Mouse (Mus musculus): ENCODE results near the gene Sirt4.

Sirt4 gene

DNA sequence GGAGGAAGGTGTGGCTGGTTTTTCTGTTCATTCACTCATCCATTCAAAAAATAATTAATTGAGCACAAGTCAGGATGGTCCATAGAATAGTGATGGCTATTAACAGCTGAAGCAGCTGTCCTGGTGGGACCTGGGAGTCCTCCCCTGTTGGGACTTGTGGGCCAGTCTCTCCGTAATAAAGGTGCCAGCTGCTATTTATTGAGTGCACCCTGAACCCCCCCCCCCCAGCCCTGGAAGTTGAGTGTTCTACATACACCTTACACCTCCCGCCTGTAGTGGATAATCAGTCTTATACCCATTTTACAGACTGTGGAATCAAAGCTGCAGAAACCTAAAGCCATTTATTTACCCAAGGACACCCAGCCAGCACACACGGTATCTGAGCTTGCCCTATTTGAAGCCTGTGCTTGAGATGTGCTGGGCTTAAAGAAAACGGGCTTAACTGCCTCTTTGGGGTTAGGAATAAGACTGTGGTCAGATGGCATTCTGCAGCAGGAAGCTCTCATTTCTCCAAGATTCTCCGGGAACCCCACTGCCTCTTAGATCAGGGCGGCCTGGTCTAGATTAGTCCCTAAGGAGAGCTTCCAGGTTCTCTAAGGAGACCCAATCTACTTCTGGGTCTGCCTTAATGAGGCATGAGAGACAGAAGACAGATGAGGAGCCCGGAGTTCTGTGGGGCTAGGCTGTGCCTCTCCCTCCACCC lies 47.1 kb downstream of the Sirt4 start:
- ATAC-seq (ENCODE audit: insufficient number of reproducible peaks, low FRiP score, low TSS enrichment), result no peak

DNA sequence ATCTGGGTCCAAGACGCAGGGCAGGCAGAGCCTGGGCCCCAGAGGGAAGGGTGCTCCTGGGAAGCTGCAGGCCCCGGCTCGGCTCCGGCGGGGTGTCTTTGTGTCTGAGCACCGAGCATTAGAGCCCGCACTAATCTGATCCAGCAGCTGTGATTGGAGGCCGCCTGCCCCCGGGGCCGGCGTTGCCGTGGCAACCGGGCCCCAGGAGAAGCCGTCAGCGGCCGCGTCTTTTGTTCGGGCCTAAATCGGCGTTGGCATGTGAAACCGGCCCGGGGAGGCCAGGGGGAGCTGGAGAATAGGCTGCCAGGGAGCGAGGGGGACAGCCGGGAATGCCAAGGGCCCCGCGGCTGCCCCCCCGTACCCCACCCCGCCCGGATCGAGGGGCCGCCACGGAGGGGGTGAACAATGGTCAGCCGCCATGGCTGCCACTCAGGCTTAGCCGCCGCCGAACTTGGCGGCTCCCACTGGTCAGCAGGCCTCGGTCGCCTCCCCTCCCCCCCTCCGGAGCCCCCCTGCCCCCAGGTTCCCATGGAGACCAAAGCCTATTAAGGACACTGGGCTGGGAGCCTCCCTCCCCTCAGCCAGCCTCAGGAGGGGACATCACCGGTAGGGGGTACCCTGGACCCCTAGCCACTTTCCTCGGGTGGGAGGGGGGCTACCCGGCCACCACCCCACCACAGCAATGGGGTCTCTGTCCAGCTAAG lies 48.0 kb downstream of the Sirt4 start:
- ATAC-seq (ENCODE audit: insufficient number of reproducible peaks, low FRiP score, low TSS enrichment), result peak; percentile 74

DNA sequence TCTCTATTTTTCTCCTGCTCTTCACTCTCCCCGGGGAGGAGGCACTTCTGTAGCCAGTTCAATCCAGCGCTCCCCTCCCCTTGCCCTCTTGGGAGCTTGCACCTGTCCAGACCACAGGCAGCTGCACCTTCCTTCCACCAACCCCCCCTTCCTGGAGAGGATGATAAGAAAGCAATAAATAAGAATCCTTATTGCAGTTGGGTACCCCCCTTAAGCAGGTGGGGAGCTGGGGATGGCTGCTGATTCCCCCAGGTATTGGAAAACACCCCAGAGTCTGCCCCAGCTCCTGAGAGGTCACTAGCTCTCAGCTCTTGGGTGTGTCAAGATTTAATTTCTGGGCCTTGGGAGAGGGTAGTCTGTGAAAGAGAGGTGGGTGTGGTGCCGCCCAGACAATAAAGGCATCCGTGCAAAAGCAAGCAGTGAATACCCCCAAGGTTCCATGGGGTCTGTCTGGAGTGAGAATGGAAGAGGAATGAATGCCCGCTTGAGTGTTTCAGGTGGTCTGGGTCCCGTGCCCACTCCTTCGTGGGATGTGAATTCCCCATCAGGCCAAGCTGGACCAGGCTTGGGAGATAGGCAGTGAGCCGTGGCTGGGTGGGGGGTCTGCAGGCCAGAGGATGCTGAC lies 48.7 kb downstream of the Sirt4 start:
- no peak for ATAC-seq (ENCODE audit: insufficient number of reproducible peaks, low FRiP score, low TSS enrichment)

DNA sequence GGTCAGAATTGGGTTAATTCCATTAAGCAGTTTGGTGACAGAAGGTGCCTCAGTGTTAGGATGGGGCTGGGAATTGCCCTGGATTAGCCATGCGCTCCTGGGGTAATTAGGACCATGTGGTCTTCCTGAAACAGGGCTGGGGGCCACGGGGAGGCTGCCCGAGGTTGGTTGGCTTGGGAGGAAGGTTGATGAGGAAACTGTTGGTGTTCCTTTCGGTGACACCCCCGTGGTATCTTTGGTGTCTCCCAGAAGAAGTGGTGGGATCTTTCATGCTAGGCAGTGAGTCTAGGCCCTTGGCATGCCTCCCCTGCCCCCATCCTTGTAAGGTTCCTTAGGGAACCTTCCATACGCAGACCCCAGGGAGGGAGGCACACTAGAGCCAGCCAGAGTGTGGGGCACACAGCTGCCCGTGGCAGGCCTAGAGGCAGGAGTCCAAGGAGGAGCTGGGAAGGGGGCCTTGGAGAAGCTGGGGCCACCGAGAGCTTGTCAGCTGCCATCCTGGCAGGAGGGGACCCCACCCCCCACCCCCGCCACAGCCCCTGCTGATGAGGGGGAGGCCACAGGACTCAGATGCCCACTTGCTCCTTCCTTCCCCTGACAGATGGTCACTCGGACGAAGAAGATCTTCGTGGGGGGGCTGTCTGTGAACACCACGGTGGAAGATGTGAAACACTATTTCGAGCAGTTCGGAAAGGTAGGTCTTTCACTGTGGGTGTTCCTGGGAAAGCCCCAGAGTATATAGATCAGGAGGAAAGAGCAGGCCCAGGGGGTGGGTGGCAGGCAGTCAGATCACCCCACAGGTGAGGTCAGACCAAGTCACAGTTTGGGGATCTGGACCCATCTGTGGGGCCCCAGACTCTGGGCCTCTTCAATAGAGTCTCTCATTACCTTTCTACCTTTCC lies 49.4 kb downstream of the Sirt4 start:
- ATAC-seq (ENCODE audit: insufficient number of reproducible peaks, low FRiP score, low TSS enrichment), result no peak

DNA sequence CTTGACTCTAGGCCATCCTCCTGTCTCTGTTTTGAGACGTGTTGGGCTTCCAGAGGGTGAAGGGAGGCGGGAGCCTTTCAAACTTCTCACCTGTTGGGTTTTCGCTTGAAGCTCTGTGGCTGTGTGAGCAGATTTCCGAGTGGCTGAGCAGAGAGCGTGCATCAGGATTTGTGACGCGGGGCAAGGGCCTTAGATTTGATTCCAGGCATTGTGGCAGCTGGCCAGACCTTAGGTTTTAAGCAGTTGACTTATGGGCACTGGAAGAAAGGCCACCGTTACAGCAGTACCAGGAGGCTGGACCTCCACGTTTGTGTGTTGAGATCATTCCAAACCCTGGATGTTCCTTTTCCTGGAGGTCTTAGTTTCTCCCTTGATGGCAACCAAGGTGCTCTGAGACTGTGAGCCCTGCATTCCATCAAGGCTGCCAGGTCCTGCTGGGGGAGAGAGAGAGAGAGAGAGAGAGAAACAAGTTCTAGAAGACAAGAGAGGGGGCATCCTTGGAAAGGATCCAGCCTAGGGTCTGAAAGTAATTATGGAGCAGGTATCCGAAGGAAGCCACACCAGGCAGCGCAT lies 50.2 kb downstream of the Sirt4 start:
- no peak for ATAC-seq (ENCODE audit: insufficient number of reproducible peaks, low FRiP score, low TSS enrichment)

DNA sequence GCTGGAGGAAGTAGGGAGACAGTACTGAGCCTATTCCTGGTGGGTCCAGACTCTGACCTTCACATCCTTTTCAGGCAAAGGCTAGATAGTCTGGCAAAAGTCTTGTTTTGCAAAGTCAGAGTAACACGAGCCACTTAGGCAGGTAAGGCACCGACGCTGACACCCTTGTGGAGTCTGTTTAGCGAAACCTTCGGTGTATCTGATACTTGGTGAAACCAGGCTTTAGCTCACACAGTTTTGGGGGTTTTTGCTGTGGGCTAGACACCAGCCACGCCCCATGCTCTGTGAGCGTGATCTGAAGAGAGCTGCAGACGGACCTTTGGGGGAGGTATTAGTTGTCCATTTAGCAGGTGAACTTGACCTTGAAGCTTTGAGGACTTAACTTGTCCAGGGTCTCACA lies 51.3 kb downstream of the Sirt4 start:
- no peak for ATAC-seq (ENCODE audit: insufficient number of reproducible peaks, low FRiP score, low TSS enrichment)

DNA sequence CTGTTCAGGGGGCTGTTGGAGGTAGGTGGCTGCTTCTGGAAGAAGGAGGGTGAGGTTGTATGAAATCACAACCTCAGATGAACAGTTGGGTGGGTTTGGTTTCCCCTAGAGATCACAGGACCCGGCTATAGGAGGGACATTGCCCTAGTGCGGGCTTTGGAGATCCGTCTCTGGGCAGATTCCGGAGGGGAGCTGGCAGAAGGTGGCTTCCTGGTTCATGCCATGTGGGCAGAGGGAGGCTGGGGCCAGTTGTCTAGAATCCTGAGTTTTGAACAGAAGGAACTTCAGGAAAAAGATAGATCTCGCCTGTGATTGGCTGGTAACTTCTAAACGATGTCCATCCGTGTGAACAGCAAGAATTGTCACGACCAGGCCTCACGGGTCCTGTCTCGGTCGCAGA lies 52.1 kb downstream of the Sirt4 start:
- ATAC-seq (ENCODE audit: insufficient number of reproducible peaks, low FRiP score, low TSS enrichment), result no peak

DNA sequence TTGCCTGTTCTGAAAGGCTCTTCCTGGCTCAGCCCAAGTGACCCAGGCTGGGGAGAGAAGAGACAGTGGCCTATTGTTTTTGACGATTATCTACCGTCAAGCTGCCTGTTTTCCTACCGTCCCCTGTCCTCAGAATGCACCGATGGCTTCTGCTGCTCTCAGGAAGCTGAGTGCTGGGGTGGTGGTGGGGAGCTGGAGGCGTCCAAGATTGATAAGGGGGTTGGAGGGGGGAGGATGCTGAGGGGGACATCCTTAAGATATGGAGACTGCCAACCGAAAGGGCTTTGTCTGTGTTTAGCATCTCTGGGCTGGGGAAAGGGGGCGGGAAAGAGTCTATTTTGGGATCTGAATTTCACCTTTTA lies 52.6 kb downstream of the Sirt4 start:
- ATAC-seq (ENCODE audit: insufficient number of reproducible peaks, low FRiP score, low TSS enrichment), result no peak

DNA sequence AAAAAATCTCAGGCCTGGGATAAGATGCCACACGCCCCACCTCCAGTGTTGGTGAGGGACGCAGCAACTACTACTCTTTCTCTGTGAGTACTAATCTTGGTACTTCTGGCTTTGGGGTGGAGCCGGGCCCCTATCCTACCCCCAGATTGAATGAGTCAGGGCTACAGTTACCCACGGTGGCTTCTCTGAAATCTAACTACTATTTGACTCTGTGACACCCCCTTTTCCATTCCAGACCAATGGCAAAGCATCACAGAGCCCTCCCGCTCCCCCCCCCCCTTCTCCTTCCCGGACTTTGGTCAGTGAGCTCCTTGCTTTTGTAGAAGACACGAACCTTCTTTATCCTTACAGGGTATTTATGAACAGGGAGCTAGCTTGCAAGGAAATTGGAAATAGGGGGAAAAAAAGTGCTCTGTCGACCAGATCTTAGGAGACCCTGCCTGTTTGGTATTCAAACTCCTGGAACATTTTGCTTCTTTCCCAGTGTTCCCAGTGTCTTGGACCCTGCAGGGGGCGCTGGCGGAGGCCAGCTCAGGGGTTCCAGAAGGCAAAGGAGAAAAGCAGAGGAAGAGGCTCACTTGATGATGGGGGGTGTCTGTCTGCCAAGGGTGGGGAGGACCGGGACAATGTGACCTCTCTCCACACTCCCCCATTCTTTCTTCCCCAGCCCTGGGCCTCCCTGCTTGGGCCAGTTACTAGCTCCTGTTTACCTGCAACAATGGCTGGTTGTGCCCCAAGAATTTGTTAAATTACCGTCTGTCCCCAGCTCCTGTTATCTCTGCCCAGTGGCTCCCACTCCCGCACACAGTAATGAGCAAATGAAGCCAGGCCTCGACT lies 53.2 kb downstream of the Sirt4 start:
- ATAC-seq (ENCODE audit: insufficient number of reproducible peaks, low FRiP score, low TSS enrichment), result no peak

DNA sequence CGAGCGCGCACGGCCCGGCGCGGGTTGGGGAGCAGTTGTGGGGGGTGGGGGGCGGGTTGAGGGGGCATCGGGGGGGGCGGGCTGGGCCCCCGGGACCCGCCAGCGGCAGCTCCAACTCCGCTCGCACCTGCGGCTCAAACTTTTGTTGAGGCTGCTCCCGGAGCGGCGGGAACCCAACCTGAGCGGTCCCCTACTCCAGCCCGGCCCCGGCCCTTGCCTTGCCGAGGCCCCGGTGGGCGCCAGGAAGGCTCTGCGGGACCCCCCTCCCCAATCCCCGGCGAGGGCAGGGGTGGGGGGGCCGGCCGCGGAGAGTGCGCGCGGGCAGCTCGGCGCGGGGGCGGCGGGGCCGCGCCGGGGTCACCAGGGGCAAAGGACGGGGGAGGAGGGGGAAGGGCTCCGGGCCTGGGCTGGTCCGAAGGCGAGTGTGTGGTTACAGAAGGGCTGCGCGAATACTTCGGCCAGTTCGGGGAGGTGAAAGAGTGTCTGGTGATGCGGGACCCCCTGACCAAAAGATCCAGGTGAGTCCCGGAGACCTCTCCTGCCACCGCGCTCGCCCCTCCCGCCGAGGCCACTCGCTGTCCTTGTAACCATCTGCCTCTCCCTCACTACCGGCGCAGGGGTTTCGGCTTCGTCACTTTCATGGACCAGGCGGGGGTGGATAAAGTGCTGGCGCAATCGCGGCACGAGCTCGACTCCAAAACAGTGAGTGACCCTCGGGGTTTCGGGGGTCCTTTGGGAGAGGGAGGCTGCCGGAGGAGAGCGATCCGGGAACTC lies 54.2 kb downstream of the Sirt4 start:
- ATAC-seq (ENCODE audit: insufficient number of reproducible peaks, low FRiP score, low TSS enrichment), result no peak

DNA sequence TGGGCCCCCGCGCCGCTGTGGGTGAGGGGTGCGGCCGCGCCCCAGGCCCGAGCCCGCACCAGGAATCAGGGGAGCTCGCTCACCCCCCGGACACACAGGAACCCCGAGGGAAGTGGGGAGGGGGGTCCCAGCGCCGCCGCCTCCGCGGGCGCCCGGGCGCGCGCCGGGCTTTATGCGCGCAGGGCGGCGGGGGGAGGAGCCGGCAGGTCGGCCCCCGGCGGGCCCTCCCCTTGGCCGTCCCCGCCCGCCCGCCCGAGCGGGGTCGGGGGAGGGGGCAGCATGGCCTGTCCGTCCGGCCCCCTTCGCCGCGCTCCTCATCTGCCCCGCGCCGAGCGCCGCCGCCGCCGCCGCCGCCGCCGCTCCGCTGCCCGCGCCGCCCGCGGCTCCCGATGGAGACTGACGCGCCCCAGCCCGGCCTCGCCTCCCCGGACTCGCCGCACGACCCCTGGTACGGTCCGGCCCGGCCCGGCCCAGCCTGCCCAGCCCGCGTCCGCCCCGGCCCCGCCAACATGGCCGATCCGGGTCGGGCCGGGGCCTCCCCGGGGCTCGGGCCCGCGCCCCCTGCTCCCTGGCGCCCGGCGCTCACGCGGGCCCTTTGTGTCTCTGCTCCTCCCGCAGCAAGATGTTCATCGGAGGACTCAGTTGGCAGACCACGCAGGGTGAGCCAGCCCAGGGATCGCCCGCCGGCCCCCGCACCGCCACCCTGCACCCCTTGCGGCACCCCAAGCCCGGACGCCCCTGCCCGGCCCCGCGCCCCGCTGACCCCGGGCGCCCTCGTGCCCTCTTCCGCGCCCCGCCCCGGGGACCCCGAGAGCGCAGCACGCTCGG lies 55.0 kb downstream of the Sirt4 start, which contains the start of gene Msi1:
Gene Msi1, plus strand, starts transcription at position 241 of the 828 bp plus-strand sequence.
- ATAC-seq (ENCODE audit: insufficient number of reproducible peaks, low FRiP score, low TSS enrichment), result no peak

DNA sequence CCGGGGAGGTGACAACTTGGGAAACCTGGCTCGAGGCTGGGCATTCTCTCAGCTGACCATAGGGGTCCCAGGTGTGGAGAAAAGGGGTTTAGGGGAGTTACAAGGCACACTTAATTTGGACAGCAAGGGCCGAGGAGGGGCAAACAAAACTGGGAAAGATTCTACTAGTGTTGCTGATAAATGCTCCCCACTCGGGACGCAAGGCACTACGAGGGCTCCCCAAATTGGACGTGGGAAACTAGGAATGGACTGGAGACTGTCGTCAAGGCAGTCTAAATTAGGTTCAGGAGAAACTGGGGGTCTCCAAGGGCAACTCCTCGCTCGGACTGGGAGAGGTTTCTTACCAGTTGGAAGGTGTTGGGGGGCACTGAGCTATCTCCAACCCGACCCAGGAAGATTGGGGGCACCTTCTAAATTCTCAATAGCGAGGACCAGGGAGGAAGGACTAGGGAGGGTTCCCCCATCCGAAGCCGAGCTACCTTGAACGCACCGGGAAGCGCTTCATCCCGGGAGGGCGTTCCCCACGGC lies 55.6 kb downstream of the Sirt4 start:
- ATAC-seq (ENCODE audit: insufficient number of reproducible peaks, low FRiP score, low TSS enrichment), result no peak

All from cerebellum, adult (tissue).